22 mouse cellular contexts compared by ENCODE assay signal in genomic region chr12:13499237-13499889, GRCm38 (mm10).
A peak's percentile ranks its signal among the peaks of the same experiment; 100 is the strongest.
DNase-seq lines count a peak whose midpoint lies in the region; ATAC-seq and TF ChIP-seq lines count a peak whose summit lies in the region.
"Had no signal": no experiment of that assay in that cellular context is flagged by ENCODE, and none has a peak within 500 bp of the region (broad histone marks: within the 10 kb centered on the region; RNA-seq: fewer than 3 reads in every experiment).

No protein-coding gene starts in this region.

- no peak for TF ChIP-seq CTCF in hindbrain, postnatal 0 days (IDR thresholded peaks at IDR 0.05; ENCODE audit: low read depth)

- DNase-seq in cerebellum, postnatal 10 days = peak; percentile 49 to 57
- no peak for DNase-seq in cerebellum, postnatal 36 days
- DNase-seq in hindbrain, postnatal 0 days (ENCODE audit: low spot score) = peak; percentile 38
- DNase-seq in hindbrain, embryonic 10.5 days (ENCODE audit: low spot score) = no peak
- peak; percentile 31 for DNase-seq in Muller cell, postnatal 12 days (ENCODE audit: inconsistent ontology term)
- DNase-seq in adrenal gland, adult (ENCODE audit: inconsistent age in 2 of 2, low spot score in 1 of 2) = no peak
- no peak for DNase-seq in ovary, postnatal 14 days (ENCODE audit: low spot score)
- DNase-seq: adrenal gland, adult 8-10 months; cerebellum, adult 2 months; gastrocnemius, adult 2 months; heart, adult 18-20 months; kidney, adult 2 months; kidney, postnatal 25 days; lung, adult 2 months; lung, postnatal 36 days; right cerebral cortex, adult 18-20 months; spleen, adult 18-20 months; thymus, adult 18-20 months had no signal

- no peaks in the 10 kb centered on the region for H3K36me3 ChIP-seq in hindbrain, postnatal 0 days (ENCODE audit: insufficient read depth, low read length)
- no peaks in the 10 kb centered on the region for H3K36me3 ChIP-seq in hindbrain, embryonic 10.5 days
- no peaks in the 10 kb centered on the region for H3K36me3 ChIP-seq in midbrain, embryonic 12.5 days
- H3K36me3 ChIP-seq: embryonic facial prominence, embryonic 13.5 days had no signal

- H3K27me3 ChIP-seq in hindbrain, postnatal 0 days (ENCODE audit: insufficient read depth, low read length) = no peaks in the 10 kb centered on the region
- no peaks in the 10 kb centered on the region for H3K27me3 ChIP-seq in hindbrain, embryonic 10.5 days (ENCODE audit: insufficient read depth, poor library complexity, severe bottlenecking)
- H3K27me3 ChIP-seq in midbrain, embryonic 12.5 days = no peaks in the 10 kb centered on the region
- H3K27me3 ChIP-seq: embryonic facial prominence, embryonic 13.5 days had no signal

- ATAC-seq in hindbrain, postnatal 0 days = peak; percentile 50; the same call in 1 of the 2 replicates
- ATAC-seq in midbrain, embryonic 12.5 days (ENCODE audit: low FRiP score, low read depth) = peak; percentile 52; the same call in 1 of the 2 replicates
- ATAC-seq: CD4-positive, CD25-positive, alpha-beta regulatory T cell, adult 4 months had no signal

- no peak overlapping the region for H3K4me3 ChIP-seq in hindbrain, postnatal 0 days (ENCODE audit: low read length)
- no peak overlapping the region for H3K4me3 ChIP-seq in hindbrain, embryonic 10.5 days
- H3K4me3 ChIP-seq in midbrain, embryonic 12.5 days = no peak overlapping the region
- H3K4me3 ChIP-seq: embryonic facial prominence, embryonic 13.5 days; gastrocnemius, adult 2 months had no signal

- WGBS in hindbrain, postnatal 0 days = 59% methylated on average over 10 of the region's 10 CpGs
- WGBS in hindbrain, embryonic 10.5 days = 86% methylated on average over 10 of the region's 10 CpGs
- WGBS in midbrain, embryonic 12.5 days = 58% methylated on average over 10 of the region's 10 CpGs

- H3K9ac ChIP-seq in hindbrain, postnatal 0 days (replicated peaks; ENCODE audit: low read length) = no peak overlapping the region
- H3K9ac ChIP-seq in midbrain, embryonic 12.5 days (replicated peaks) = no peak overlapping the region
- H3K9ac ChIP-seq: embryonic facial prominence, embryonic 13.5 days had no signal

- no peaks in the 10 kb centered on the region for H3K9me3 ChIP-seq in hindbrain, postnatal 0 days (ENCODE audit: low read length)
- no peaks in the 10 kb centered on the region for H3K9me3 ChIP-seq in hindbrain, embryonic 10.5 days
- no peaks in the 10 kb centered on the region for H3K9me3 ChIP-seq in midbrain, embryonic 12.5 days
- H3K9me3 ChIP-seq: embryonic facial prominence, embryonic 13.5 days; G1E had no signal

- H3K27ac ChIP-seq in hindbrain, postnatal 0 days = no peak overlapping the region
- H3K27ac ChIP-seq in hindbrain, embryonic 10.5 days = no peak overlapping the region
- no peak overlapping the region for H3K27ac ChIP-seq in midbrain, embryonic 12.5 days (replicated peaks)
- H3K27ac ChIP-seq: embryonic facial prominence, embryonic 13.5 days; gastrocnemius, adult 2 months had no signal

- no peaks in the 10 kb centered on the region for H3K4me1 ChIP-seq in hindbrain, postnatal 0 days (ENCODE audit: insufficient read depth, low read length)
- no peaks in the 10 kb centered on the region for H3K4me1 ChIP-seq in hindbrain, embryonic 10.5 days (replicated peaks)
- H3K4me1 ChIP-seq in midbrain, embryonic 12.5 days = peaks cover 14% of the 10 kb centered on the region
- H3K4me1 ChIP-seq: embryonic facial prominence, embryonic 13.5 days had no signal

- no peak overlapping the region for H3K4me2 ChIP-seq in hindbrain, postnatal 0 days (ENCODE audit: low read depth, low read length)
- no peak overlapping the region for H3K4me2 ChIP-seq in midbrain, embryonic 12.5 days (replicated peaks)
- H3K4me2 ChIP-seq: embryonic facial prominence, embryonic 13.5 days had no signal

Comparison
In these comparisons a context has a peak if more than half of its experiments do, and no peak if none do; other contexts are left out.
1. DNase-seq: peak in cerebellum, postnatal 10 days (2 of 2), hindbrain, postnatal 0 days (single experiment) and Muller cell, postnatal 12 days (single experiment); none in cerebellum, postnatal 36 days (0 of 2), hindbrain, embryonic 10.5 days (single experiment), adrenal gland, adult (0 of 2) and ovary, postnatal 14 days (single experiment).